Mouse (Mus musculus) kidney, postnatal 36 days (tissue): ENCODE measurements around the gene Pcdh9.

Experiments used
- DNase-seq, 2 experiments: peaks; one replicate each; pipeline ENCODE4 v3.0.0; 2021 to 2022; ENCODE audit warnings: mixed read lengths in 2 of 2

The Pcdh9 gene

DNA sequence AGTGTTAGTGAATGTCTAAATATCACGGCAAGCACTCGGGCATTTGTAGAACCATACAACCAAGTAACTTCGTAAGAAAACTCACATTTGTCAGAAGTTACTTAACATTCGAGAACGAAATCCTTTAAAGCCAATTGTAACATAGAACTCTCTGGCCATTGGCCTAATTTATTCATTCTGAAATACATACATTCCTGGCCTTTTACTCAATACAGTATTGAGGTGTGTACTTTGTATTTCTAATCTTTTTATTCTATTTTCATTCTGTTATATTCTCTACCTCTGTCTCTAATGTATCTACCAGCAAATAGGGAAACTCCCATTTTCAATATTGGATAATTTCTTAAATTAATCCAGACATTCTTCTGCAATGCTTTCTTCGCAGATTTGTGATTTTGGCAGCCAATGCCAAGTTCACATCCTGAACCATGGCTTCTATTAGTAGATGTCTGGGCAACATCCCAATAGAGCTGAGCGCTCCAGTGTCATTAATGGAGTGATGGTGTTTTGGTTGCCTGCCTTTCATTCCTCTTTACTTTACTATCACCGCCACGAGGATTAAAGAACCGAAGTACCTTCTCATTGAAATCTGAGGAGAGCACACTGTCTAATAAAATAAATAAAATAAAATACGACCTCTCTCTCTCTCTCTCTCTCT, 346.4 kb downstream of the Pcdh9 start:
- DNase-seq: no peak

DNA sequence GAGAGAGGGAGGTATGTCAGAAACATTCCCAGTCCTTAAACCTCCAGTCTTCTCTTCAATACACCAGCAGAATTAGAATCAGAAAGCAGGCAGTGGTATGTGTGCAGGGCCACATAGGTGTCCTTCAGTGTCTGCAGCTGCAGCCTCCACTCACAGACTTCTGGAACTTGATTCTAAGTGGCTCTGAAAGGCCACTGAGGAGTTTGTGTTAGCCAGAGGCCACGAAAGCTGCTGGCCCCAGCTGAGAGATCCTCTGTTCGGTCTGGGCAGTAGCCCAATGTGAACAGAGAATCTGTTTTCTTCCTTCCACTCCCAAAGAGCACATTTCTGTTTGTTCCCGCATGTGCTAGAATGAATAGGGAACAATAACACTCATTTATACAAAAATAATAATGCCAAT, 346.9 kb downstream of the Pcdh9 start:
- DNase-seq: no peak

DNA sequence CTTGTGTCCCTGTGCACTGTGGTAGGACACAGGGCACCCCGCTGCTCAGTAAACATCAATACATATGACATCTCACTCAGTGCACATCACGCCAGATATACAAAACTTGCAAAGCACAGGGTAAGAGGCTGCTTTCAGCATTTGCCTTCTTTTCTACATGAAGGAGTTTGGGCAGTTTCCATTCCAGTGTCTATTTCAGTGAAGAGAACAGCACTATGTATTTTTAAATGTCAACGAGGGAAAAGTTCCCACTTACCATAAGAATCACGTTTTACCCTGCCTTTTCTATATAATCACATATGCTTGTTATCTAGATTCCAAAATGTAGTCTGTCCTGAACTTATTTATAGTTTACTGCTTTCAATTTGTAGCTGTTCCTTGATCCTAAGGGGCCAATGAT, 355.6 kb downstream of the Pcdh9 start:
- no peak for DNase-seq

DNA sequence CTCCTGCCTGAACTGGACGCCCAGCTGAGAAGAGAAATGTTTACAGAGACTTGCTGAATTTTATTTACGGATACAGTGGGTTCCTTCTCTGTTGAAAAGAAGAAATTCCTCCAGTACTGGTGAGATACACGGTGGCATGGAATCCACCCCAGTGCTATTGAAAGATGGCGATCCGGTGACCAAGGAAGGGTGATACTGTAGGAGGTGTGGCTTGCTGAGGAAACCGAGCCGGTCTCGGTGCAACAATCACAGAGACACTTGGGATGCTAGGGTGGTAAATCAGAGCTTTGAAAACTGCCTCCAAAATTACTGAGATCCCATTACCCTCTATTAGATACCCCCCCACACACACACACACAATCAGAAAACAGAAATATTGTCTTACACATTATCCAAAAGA, 367.0 kb downstream of the Pcdh9 start:
- DNase-seq: no peak

DNA sequence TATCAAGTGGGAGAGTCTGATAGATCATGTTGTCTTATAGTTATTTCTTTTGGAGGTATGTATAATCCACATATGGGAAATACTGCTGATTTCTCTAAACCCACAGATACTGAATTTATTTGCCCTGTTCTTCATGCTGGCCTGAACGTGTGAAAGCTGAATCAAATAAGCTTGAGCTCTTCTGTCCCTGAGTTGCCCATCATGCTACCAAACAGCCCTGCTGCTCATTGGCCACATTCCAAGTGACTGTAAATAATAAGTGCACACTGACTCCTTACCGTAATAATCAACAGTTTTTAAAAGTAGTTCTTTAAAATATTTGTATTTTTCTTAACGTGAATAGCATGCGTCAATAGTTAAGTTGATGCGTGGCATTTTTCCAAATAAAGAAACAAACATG, 370.3 kb downstream of the Pcdh9 start:
- no peak for DNase-seq

DNA sequence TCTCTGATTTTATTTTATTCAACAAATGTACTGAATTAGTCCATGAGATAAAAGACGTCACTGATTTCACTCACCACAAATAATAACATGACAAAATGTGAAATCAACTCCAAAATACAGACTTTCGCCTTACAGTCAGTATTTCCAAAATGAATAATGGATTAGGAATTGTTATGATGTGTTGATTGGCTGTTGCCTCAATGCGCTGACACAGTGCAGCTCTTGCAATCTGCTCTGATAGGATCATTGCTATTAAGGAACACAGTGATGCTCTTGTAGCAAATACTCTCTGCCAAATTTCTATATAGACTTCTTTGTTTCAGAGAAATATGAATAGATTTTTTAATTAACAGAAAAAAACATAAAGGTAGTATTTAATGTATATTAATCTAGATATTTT, 373.8 kb downstream of the Pcdh9 start:
- DNase-seq: no peak

DNA sequence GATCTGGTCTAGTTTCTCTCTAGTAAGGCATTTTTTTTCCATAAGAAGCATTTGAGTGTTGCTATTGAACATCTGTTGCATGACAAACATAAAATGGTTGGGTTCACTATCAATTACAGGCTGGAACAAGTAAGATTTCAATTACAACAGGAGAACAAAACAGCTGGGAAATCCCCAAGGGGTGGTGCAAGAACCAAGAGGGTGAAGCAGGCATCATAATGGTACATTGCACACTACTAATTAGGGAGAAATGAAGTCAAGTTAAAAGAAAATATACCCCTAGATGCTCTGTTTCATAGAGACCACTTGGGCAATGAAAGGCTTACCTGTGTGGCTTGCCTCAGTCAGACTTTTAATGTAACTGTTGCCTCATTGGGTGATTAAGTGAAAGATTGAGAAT, 384.4 kb downstream of the Pcdh9 start:
- no peak for DNase-seq

DNA sequence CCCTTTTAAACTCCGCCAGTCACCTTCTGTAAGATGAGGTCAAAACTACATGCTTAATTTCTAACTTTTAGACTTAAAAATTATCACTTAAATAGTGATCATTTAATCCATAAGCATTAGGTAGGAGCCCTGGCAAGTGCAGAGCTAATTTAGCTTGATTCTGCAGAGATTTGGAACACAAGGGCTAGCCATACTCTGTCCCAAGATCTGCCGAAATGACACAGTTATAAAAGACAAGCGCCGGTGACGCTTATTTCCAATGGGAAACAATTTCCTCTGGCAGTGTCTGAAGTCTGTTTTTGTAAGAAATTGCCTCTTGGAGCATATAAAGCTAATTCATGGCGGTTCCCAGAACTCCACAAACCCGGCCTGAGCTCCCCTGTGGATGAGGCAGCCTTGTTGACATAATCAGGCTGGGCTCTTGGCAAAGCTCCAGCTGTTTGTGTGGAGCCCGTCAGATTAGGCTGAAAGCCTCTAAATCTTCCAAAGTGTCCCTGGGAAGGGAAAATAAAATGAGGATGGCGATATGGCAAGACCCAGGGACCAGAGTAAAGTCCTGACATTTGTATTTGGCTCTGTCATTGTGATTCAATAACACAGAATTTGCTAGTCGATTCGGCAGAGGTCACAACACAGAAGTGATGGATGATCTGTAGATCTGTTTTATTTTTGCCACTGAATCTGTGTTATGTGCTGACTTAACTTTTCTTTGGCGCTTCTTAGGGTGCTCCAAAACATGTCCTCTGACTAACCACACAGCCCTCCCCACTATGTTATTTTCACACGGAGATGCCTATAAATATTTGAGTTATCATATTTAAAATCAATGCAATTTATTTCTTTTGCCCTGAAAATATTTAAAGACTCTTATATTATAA, 391.4 kb downstream of the Pcdh9 start:
- DNase-seq: peak; percentile 51 to 72

DNA sequence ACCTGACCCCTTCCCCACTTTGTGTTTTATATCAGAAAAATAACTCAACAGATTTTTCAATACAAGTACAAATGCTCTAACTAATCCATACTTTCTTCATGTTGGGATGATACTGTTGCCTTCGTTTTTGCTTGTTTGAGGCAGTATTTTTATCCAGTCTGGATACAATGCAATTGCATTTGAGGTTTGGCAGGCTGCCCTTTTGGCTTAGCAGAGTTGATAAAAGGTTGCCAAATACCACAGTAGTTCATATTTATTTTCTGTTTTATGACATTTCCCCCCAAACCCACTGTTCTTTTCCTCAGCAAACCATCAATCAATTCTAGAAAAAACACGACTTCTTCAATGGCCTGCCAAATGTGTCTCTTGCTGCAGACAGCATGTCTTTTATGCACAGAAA, 415.5 kb downstream of the Pcdh9 start:
- peak; percentile 10 to 39 for DNase-seq

DNA sequence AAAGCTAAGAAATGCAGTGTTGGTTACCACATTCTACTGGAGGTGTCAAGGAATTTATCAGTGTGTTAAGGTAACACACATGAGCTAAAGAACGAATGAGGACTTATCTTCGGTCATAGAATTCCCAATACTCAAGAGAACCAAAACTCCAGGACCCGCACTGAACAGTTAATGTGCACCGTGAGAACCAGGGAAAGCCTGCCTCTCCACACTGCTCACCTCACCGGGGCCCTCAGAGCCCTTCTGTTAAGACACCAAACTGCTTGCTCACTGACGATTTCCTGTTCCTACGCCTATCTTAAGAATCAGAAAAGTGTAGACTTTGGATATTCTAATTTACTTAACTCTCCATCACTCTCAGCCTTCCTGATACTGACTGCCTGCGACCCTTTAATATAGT, 418.0 kb downstream of the Pcdh9 start:
- no peak for DNase-seq

DNA sequence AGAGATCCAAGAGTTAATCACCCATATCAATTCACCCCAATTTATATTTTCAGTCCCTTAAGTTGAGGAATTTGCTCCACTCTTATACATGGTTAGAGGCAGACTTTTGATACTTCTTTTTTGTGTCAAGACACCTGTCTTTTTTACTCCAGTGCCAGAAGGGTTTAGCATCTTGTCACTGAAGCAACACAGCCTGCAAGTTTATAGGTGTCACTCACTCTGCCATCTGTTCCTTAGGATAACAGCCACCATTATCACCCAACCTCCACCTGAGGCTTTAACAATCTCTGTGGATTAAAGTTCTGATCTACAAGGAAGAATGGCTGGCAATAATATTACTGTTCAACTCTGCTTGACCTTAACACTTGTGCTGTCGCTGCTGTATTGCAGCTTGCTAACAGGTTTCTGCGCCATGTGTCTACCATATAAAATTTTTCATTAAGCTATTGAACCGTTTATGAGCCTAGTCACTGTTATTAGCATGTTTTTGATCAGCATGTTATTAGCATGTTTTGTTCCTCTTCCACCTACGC, 427.1 kb downstream of the Pcdh9 start:
- DNase-seq: no peak

DNA sequence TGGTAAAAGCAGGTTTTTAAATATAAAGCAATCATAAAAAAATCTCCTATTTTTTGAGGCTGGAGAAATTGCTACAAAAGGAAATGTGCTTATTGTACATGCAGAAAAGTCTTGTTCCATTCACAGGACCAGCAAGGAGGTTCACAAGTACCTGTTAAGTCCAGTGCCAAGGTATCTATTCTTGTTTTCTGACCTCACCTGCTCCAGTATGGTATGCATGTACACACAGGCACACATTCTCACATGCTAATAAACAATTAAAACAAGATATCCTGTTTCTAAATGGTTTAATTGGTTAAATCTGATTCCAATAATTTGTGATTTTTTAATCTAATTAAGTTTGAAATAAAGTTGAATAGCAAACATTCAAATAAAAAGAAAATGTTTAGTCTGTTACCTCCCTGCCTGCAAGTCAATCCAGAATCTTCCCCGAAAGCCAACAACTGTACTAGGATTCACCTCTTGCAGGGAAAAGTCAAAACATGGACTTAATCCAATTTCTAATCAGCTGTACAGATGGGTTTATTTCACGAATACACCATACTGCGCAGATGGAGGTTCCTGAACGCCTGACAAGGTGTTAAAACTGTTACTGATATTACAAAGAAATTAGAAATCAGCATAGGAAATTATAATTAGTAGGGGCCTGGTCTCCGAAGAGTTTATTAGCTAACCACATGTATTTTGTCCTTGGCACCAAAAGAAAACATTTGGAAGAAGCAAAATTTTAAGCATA, 439.4 kb downstream of the Pcdh9 start:
- DNase-seq: no peak

DNA sequence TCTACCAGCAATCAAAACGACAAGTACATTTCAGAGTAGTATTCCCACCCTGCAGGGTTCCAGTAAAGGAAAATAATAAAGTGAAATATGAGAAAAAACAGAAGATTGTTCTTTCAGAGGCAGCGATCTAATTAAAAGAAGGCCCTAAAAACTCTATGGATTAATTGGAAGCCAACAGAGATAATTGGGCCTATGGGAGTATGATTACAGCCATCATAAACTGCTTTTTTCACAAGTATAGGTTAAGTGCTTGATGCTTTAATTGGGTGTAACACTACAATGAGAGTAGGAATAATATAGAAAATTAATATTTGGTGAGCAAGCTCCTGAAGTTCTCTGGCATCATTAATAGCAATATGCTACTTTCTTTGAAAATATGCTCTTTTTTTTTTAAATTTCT, 448.6 kb downstream of the Pcdh9 start:
- DNase-seq: no peak

DNA sequence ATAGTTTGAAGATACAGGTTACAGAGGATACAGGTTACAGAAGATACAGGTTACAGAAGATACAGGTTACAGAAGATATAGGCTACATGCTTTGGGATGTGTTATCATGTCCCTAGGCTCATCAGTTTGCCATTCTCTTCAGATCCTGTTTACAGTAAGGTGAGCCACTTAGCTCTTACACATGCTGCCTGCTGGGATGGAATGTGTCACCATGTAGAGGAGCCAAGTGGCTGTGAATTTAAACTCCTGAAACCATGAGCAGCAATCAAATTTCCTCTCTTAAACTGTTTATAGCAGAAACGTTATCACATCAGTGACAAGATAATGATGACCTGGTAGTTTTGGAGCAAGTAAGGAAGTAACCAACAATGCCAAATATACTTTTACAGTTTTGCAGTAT, 453.3 kb downstream of the Pcdh9 start:
- DNase-seq: no peak

DNA sequence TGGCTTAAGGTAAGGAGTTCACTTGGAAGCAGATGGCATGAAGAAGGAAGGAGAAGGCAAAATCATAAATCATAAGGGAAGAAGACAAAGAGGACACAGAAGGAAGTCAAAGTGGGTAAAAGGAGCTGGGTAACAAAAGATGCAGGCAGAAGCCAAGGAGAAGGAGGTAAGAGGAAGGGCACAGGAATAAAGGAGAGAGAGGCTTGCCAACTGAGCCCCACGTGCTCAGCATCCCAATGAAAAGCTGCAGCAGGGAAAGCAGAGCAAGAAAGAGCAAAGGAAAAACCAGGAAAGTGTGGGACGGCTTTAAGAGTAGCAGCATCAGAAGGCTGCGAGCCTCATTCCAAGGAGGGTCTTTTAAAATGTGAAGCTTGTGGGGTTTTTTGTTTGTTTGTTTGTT, 473.7 kb downstream of the Pcdh9 start:
- no peak for DNase-seq

DNA sequence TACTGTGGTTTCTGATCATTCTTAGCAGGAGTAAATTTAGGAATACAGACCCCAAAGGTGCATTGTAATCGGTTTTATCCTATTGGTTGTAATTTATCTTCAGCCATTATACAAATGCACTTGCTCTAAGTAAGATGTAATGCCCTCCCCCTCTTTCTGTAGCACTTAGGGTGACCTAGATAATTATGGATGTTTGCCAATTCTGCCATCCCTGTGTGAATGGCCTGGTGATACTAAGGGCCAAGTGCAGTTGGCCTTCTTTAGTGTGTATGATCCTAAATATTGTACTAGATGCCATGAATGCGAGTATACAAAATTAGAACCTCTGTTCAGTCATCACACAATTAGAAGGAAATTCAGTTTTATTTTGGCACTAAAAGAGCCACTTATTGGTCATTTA, 475.0 kb downstream of the Pcdh9 start:
- no peak for DNase-seq

DNA sequence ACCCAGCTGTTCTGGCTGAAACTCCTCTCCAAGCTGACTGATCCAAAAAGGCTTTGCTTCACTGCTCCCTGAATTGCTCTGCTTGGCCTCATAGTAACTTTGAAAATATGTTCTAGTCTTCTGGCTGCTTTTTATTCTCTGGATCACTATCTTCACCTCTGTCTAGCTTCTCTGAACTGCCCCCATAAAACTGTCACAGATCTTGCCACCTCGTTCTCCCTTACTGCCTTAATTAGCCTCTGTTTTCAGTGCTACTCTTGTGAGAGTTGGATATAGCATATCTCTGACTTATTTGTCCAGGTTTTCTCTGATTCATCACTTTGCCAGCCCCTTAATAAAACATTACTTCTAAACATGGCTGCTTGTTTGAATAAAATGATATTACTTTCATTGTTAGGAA, 481.2 kb downstream of the Pcdh9 start:
- no peak for DNase-seq

DNA sequence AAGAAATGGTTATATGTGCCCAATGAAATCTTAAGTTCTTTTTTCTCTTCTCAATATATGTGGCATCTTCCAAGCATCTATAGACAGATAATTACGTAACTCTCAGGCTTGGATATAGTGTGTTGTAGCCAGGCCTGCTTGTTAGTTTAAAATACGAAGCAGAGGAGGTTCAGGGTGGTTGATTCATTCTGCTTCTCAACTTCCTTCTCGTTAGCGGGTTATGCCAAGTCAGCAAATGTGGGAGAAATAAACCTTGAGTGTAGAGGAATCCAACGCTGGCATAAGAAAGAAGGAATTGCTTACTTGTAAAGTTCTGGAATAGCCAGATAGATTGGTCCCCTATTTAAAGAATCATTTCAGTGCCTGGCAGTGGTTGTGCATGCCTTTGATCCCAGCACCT, 482.7 kb downstream of the Pcdh9 start:
- no peak for DNase-seq

DNA sequence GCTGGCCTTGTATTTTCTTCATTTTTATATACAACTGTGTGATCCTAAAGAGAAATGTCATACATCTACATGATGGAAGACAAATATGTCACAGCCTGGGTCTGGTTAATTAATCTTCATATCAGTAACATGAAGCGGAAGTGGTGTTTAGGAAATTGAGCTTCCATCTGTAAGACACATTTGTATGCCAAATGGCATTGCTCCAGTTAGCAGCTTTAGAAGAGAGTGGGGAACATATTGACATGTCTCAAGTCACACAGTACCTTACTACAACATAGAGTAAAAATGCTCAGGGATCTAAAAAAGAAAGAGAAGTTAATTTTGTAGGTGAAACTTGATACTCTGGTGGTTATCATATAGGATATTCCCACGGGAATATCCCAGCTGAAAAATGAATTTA, 505.4 kb downstream of the Pcdh9 start:
- no peak for DNase-seq

DNA sequence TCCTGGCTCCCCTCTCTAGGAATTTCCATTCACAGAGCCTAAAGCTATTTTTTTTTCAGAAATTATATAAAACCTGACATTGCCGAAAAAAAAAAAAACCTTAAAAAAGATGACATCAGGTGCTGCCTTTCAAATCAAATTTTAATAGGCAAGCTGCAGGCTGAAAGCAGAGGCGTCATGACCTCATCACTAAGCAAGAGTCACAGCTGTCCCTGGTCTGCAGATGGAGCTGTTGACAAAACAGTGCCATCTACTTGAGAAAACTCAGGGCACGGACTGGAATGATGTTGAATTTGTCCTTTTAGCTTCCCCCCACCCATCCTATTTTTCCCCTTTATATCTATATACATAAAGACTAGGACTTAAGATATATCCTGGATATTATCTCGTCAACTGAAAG, 509.3 kb downstream of the Pcdh9 start:
- no peak for DNase-seq

DNA sequence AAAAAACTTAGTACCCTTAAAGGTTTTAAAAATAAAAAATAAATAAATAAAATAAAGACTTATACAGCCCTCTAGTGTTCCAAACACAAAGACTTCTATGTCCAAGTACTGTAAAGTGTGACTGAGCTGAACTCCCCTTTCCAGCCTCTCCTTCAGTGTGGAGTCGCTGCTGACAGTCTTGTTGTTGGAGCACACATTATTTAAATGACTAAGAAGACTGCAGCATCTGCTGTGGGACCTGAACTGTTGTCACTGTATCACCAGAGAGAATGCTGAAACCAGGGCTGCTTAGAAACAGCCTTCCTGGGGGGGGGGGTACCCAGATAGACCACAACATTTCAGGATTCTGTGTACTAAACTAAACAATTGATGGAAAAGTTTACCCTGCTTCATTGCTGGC, 509.7 kb downstream of the Pcdh9 start:
- DNase-seq: no peak

DNA sequence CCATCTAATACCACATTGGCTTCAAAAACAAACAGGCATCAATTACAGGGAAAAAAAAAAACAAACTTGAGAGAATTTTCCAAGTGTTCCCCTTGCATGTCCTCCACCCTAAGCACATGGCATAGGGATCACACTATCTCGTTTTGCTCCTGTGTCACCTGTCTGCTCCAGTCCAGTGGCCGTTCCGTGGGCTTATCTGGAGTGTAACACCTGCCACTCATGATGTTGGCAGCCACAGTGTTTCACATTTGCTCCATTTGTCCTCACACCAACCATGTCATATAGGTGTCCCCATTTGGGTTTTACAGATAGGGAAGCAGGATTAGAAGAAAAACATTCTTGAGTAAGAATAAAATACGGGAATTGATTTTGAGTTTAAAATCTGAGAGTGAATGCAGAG, 514.3 kb downstream of the Pcdh9 start:
- DNase-seq: no peak

DNA sequence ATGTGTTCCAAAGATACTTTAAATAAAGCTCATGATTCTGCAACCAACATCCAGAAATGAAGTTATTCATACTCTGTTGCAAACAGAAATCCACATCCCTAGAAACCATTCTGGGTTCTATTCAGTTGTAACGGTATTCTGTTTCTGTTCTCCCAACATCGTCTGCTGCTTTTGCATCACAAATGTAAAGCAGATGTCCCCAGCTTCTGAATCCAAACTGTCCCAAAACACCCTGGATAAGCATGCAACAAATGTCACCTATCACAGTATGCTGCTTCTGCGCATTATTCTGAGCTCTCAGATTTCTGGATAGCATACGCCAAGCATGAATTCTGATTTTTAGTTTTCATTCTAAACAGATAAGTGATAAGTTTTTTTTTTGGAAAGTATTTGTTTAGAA, 516.3 kb downstream of the Pcdh9 start:
- no peak for DNase-seq

DNA sequence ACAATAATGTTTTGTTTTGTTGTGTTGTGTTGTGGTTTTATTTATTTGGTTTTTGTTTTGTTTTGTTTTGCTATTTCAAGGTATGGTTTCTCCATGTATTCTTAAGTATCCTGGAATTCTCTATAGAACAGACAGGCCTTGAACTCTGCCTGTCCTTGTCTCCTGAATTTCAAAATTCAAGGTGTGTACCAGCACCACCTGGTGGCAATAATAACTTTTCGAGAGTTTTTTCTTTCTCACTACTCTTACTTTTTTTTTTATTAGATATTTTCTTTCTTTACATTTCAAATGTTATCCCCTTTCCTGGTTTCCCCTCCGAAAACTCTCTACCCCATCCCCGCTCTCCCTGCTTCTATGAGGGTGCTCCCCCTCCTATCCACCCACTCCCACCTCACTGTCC, 536.3 kb downstream of the Pcdh9 start:
- DNase-seq: no peak
